Mouse (Mus musculus): ENCODE measurements around the gene Aebp2. TPM values are rescaled to one million over a fixed set of nuclear protein-coding genes. Genes with fewer than 3 reads are reported as not detected.
A peak's percentile ranks its signal among the peaks of the same experiment; 100 is the strongest.

Aebp2 gene
- polyA plus RNA-seq, 1 experiment = 47.9 TPM

- H3K27ac ChIP-seq (ENCODE audit: insufficient read depth, low read length) = no peak overlapping the region
- H3K27me3 ChIP-seq (ENCODE audit: control insufficient read depth, insufficient read depth, low read length) = no peaks in the 10 kb centered on the region
- no peak overlapping the region for H3K4me3 ChIP-seq (replicated peaks; ENCODE audit: insufficient read depth, low read depth, low read length)
- WGBS = 90% methylated on average over 10 of the region's 10 CpGs
- no peaks in the 10 kb centered on the region for H3K4me1 ChIP-seq (ENCODE audit: control insufficient read depth, insufficient read depth, low read length)
- no peak for DNase-seq
- TF ChIP-seq CTCF (IDR thresholded peaks at IDR 0.05; ENCODE audit: borderline replicate concordance, insufficient read depth, low read depth, low read length) (no peak), POLR2A (IDR thresholded peaks at IDR 0.05; ENCODE audit: borderline replicate concordance, insufficient read depth, low read length) (no peak)
Measured at GRCm38 (mm10) chr6:140708059-140708458, 85.6 kb downstream of the Aebp2 start.

DNA sequence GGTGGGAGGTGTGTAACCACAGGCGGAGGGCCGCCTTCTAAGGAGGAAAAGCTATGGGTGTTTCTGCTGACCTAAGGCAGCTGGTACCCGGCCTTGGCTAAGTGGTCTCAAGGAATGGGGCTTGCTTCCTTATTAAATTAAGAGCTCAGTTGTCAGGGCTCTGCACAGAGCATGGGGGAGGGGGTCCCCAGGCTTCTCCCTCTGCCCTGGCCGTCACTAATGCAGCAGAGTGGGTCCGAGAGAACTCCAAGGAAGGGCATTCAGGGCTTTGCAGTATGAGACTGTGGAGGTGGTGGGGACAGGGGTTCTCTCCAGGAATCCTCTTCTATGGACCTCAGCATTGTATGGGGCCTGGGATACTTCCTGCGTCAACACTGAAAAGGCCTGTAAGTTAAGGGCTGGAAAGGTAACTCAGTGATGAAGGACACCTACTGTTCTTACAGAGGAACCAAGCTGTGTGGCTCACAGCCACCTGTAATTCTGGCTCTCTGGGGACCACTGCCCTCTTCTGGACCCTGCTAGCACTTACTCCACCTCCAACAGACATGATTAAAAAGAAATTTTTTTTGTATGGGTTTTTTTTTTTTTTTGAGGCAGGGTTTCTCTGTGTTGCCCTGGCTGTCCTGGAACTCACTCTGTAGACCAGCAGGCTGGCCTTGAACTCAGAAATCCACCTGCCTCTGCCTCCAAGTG, 87.1 kb downstream of the Aebp2 start:
- TF ChIP-seq POLR2A (IDR thresholded peaks at IDR 0.05; ENCODE audit: borderline replicate concordance, insufficient read depth, low read length) (no peak), CTCF (IDR thresholded peaks at IDR 0.05; ENCODE audit: borderline replicate concordance, insufficient read depth, low read depth, low read length) (peak; percentile 12; the same call in 1 of the 2 replicates)
- Histone ChIP-seq H3K27me3 (ENCODE audit: control insufficient read depth, insufficient read depth, low read length) (no peaks in the 10 kb centered on the region), H3K27ac (ENCODE audit: insufficient read depth, low read length) (no peak overlapping the region), H3K4me3 (replicated peaks; ENCODE audit: insufficient read depth, low read depth, low read length) (no peak overlapping the region), H3K4me1 (ENCODE audit: control insufficient read depth, insufficient read depth, low read length) (no peaks in the 10 kb centered on the region)
- 69% methylated on average over 6 of the region's 6 CpGs for WGBS
- DNase-seq = no peak

- no peaks in the 10 kb centered on the region for H3K4me1 ChIP-seq (ENCODE audit: control insufficient read depth, insufficient read depth, low read length)
- no peak overlapping the region for H3K27ac ChIP-seq (ENCODE audit: insufficient read depth, low read length)
- peak overlapping the region; percentile 30 for H3K4me3 ChIP-seq (replicated peaks; ENCODE audit: insufficient read depth, low read depth, low read length)
- WGBS = 2% methylated on average over 11 of the region's 11 CpGs
- no peaks in the 10 kb centered on the region for H3K27me3 ChIP-seq (ENCODE audit: control insufficient read depth, insufficient read depth, low read length)
- peak; percentile 70 to 80 for DNase-seq
- TF ChIP-seq POLR2A (IDR thresholded peaks at IDR 0.05; ENCODE audit: borderline replicate concordance, insufficient read depth, low read length) = no peak
- TF ChIP-seq CTCF (IDR thresholded peaks at IDR 0.05; ENCODE audit: borderline replicate concordance, insufficient read depth, low read depth, low read length) = peak; percentile 80
Measured at GRCm38 (mm10) chr6:140712754-140713153, 90.3 kb downstream of the Aebp2 start.

GRCm38 (mm10) chr6:140714905-140715365, 92.5 kb downstream of the Aebp2 start:
- peak; percentile 74 to 80 for DNase-seq
- no peaks in the 10 kb centered on the region for H3K27me3 ChIP-seq (ENCODE audit: control insufficient read depth, insufficient read depth, low read length)
- H3K27ac ChIP-seq (ENCODE audit: insufficient read depth, low read length) = no peak overlapping the region
- no peak overlapping the region for H3K4me3 ChIP-seq (replicated peaks; ENCODE audit: insufficient read depth, low read depth, low read length)
- TF ChIP-seq CTCF (IDR thresholded peaks at IDR 0.05; ENCODE audit: borderline replicate concordance, insufficient read depth, low read depth, low read length) = peak; percentile 96
- no peak for TF ChIP-seq POLR2A (IDR thresholded peaks at IDR 0.05; ENCODE audit: borderline replicate concordance, insufficient read depth, low read length)
- 16% methylated on average over 10 of the region's 10 CpGs for WGBS
- no peaks in the 10 kb centered on the region for H3K4me1 ChIP-seq (ENCODE audit: control insufficient read depth, insufficient read depth, low read length)

DNA sequence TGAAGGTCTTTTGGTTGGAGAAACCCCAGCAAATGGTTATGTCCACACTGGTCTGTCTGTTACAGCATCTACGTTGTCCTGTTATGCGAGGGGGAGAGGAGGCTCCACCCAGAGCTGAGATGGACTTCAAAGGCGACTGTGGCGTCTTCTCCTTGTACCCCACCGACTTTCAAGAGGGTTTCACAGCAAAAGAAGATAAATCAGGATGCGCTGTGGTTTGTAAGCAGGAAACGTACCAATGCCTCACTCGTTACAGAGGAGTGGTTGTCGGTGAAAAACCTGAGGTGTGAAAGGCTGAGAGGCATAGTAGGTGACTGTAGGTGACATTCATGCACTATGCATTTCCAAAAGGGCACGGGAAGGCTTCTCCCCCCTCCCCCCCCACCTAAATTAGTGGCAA, 99.6 kb downstream of the Aebp2 start:
- Histone ChIP-seq H3K4me1 (ENCODE audit: control insufficient read depth, insufficient read depth, low read length) (no peaks in the 10 kb centered on the region), H3K27me3 (ENCODE audit: control insufficient read depth, insufficient read depth, low read length) (no peaks in the 10 kb centered on the region), H3K4me3 (replicated peaks; ENCODE audit: insufficient read depth, low read depth, low read length) (no peak overlapping the region), H3K27ac (ENCODE audit: insufficient read depth, low read length) (no peak overlapping the region)
- TF ChIP-seq CTCF (IDR thresholded peaks at IDR 0.05; ENCODE audit: borderline replicate concordance, insufficient read depth, low read depth, low read length) (no peak), POLR2A (IDR thresholded peaks at IDR 0.05; ENCODE audit: borderline replicate concordance, insufficient read depth, low read length) (no peak)
- WGBS = 81% methylated on average over 10 of the region's 10 CpGs
- DNase-seq = no peak

Other genes starting within 250 kb of the Aebp2 start
- gene Plekha5, start 198.6 kb upstream of the Aebp2 start, polyA plus RNA-seq (2012; rRNA removed) = 118 and 121 TPM in 2 replicates
- gene Gm11077, start 106.6 kb downstream of the Aebp2 start, polyA plus RNA-seq (2012; rRNA removed) = not detected in 2 replicates